Mouse (Mus musculus) brain, embryonic 14.5 days (tissue): ENCODE data around the gene Vps72.
"Not testable (repeated sequence)": the region's sequence is repeated elsewhere in the genome, so short reads cannot be mapped to it uniquely, and the experiment has no call there.

Experiments
- CTCF ChIP-seq: fragments of 200-500 bp; IDR thresholded peaks from 2 replicates; pipeline ENCODE4 v1.5.1; 2012; ENCODE audit warnings: inconsistent platforms, mild to moderate bottlenecking, moderate library complexity, borderline replicate concordance; ENCODE audit not compliant: insufficient read depth, insufficient read length; ENCODE audit errors: extremely low read depth
- POLR2A ChIP-seq: fragments of 200-500 bp; IDR thresholded peaks from 2 replicates; pipeline ENCODE4 v1.6.1; 2012; ENCODE audit warnings: mild to moderate bottlenecking, inconsistent platforms, borderline replicate concordance; ENCODE audit not compliant: poor library complexity, insufficient read depth, insufficient read length, severe bottlenecking; ENCODE audit errors: extremely low read depth

DNA sequence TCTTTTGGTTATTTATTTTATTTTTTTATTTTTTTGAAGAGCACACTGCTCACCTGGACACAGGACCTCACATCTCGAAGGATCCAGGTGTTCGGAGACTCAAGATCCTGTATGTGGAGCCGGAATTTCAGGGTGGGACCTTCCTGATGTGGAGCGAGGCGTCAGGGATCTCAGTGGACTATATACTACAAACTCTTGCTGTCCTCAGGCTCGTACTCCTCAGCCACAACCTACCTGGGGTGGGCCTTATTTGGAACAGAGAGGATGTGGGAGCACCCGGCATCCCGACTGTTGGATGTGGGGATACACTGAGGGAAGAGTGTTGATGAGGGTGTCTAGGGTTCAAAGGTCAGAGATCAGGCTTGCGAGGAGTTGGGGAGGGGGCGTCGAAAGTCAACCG is 23.3 kb downstream of the Vps72 start:
- TF ChIP-seq CTCF, POLR2A: not testable (repeated sequence)
